9 mouse cellular contexts compared by ENCODE assay signal in the genomic region with DNA sequence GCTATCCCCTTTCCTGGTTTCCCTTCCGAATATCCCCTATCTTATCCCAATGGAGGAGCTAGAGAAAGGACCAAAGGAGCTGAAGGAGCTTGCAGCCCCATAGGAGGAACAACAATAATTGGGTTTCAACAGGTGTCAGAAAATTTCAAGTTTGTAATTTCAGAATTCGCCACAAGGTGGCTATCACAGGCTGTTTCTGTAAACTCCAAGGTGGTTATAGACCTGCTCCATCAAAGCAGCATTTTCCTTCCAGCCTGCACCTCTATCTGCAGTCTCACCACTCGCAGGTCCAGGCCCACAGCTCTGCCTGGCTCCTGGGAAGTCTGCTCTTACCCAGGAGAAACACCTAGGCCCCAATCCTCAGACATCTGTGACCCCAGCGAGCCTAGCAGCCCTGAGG. TPM values are rescaled to one million over a fixed set of nuclear protein-coding genes. Genes with fewer than 3 reads are reported as not detected.
DNase-seq lines count a peak whose midpoint lies in the region; ATAC-seq and TF ChIP-seq lines count a peak whose summit lies in the region.
"Had no signal": no experiment of that assay in that cellular context is flagged by ENCODE, and none has a peak within 500 bp of the region (broad histone marks: within the 10 kb centered on the region; RNA-seq: fewer than 3 reads in every experiment).

No protein-coding gene starts in this region.

- no peaks in the 10 kb centered on the region for H3K27me3 ChIP-seq in kidney, adult 2 months (replicated peaks; ENCODE audit: control insufficient read depth, insufficient read depth, low read length)
- no peaks in the 10 kb centered on the region for H3K27me3 ChIP-seq in neural tube, embryonic 15.5 days (replicated peaks)
- H3K27me3 ChIP-seq: heart, embryonic 15.5 days had no signal

- no peaks in the 10 kb centered on the region for H3K36me3 ChIP-seq in kidney, adult 2 months (ENCODE audit: control insufficient read depth, insufficient read depth, low read length)
- no peaks in the 10 kb centered on the region for H3K36me3 ChIP-seq in neural tube, embryonic 15.5 days
- H3K36me3 ChIP-seq: heart, embryonic 15.5 days had no signal

- H3K27ac ChIP-seq in kidney, adult 2 months (ENCODE audit: insufficient read depth, low read depth, low read length): no peak overlapping the region
- H3K27ac ChIP-seq in neural tube, embryonic 15.5 days (replicated peaks): no peak overlapping the region
- H3K27ac ChIP-seq: heart, embryonic 15.5 days had no signal

- no peaks in the 10 kb centered on the region for H3K9me3 ChIP-seq in neural tube, embryonic 15.5 days (replicated peaks)
- H3K9me3 ChIP-seq: heart, embryonic 15.5 days had no signal

- ATAC-seq in neural tube, embryonic 15.5 days (ENCODE audit: low FRiP score): peak; percentile 35; the same call in 1 of the 2 replicates

- H3K4me1 ChIP-seq in kidney, adult 2 months (ENCODE audit: control insufficient read depth, insufficient read depth, low read length): no peaks in the 10 kb centered on the region
- H3K4me1 ChIP-seq in neural tube, embryonic 15.5 days: no peaks in the 10 kb centered on the region
- H3K4me1 ChIP-seq: heart, embryonic 15.5 days had no signal

- intact Hi-C loops in left cerebral cortex, postnatal 36 days (cut with DNase I): loop anchor here (2.0 to 5.0 kb wide), 2 partner anchors 151 to 245 kb away; a partner anchor contains a TSS

- H3K4me2 ChIP-seq in neural tube, embryonic 15.5 days: no peak overlapping the region
- H3K4me2 ChIP-seq: heart, embryonic 15.5 days had no signal

- TF ChIP-seq CTCF in kidney, adult 2 months (conservative IDR thresholded peaks at IDR 0.05; ENCODE audit: insufficient read depth, insufficient read length, low read depth, low read length): peak; percentile 25; the same call in 1 of the 2 replicates

- WGBS in kidney, adult 2 months: 10% methylated on average over 4 of the region's 4 CpGs
- 18% methylated on average over 4 of the region's 4 CpGs for WGBS in neural tube, embryonic 15.5 days

- no peak overlapping the region for H3K4me3 ChIP-seq in kidney, adult 2 months (ENCODE audit: insufficient read depth, low read depth, low read length)
- no peak overlapping the region for H3K4me3 ChIP-seq in neural tube, embryonic 15.5 days (replicated peaks)
- H3K4me3 ChIP-seq: heart, embryonic 15.5 days had no signal

- no peak for TF ChIP-seq POLR2A in kidney, adult 2 months (IDR thresholded peaks at IDR 0.05; ENCODE audit: low read depth, low read length)

- peak; percentile 34 for DNase-seq in ovary, postnatal 14 days (ENCODE audit: low spot score)
- DNase-seq in ovary, postnatal 36 days (ENCODE audit: low spot score): no peak
- peak; percentile 29 for DNase-seq in WW6 (ENCODE audit: low read depth, low spot score)
- peak; percentile 46 for DNase-seq in embryo, embryonic 11 days
- peak; percentile 74 for DNase-seq in kidney, adult 2 months
- peak; percentile 3 to 21 for DNase-seq in left cerebral cortex, postnatal 36 days (ENCODE audit: low spot score in 2 of 2)
- DNase-seq in ovary, adult 18-20 months (ENCODE audit: low spot score): no peak

- no peak overlapping the region for H3K9ac ChIP-seq in neural tube, embryonic 15.5 days (replicated peaks)
- H3K9ac ChIP-seq: heart, embryonic 15.5 days had no signal

RNA-seq across cellular contexts. Expression of a gene that starts 10.6 kb away (rescaled TPM):
- polyA plus RNA-seq in kidney, adult 2 months (2012; rRNA removed): not detected in 2 replicates
- total RNA-seq in left cerebral cortex, postnatal 36 days (2021): not detected
- not detected in 2 replicates for polyA plus RNA-seq in neural tube, embryonic 15.5 days (2015; fragmentation: Nextera tagmentation; extraction: Ambion mirVana)
- polyA plus RNA-seq: heart, embryonic 15.5 days had no signal

RNA-seq across cellular contexts. Expression of a gene that starts 15.9 kb away (rescaled TPM):
- not detected in 2 replicates for polyA plus RNA-seq in kidney, adult 2 months (2012; rRNA removed)
- total RNA-seq in left cerebral cortex, postnatal 36 days (2021): not detected
- not detected in 2 replicates for polyA plus RNA-seq in neural tube, embryonic 15.5 days (2015; fragmentation: Nextera tagmentation; extraction: Ambion mirVana)
- polyA plus RNA-seq: heart, embryonic 15.5 days had no signal

RNA-seq across cellular contexts. Expression of a gene that starts 39.6 kb away (rescaled TPM):
- not detected in 2 replicates for polyA plus RNA-seq in kidney, adult 2 months (2012; rRNA removed)
- total RNA-seq in left cerebral cortex, postnatal 36 days (2021): not detected
- not detected in 2 replicates for polyA plus RNA-seq in neural tube, embryonic 15.5 days (2015; fragmentation: Nextera tagmentation; extraction: Ambion mirVana)
- polyA plus RNA-seq: heart, embryonic 15.5 days had no signal

RNA-seq across cellular contexts. Expression of a gene that starts 46.2 kb away (rescaled TPM):
- not detected in 2 replicates for polyA plus RNA-seq in kidney, adult 2 months (2012; rRNA removed)
- not detected for total RNA-seq in left cerebral cortex, postnatal 36 days (2021)
- polyA plus RNA-seq in neural tube, embryonic 15.5 days (2015; fragmentation: Nextera tagmentation; extraction: Ambion mirVana): not detected in 2 replicates
- polyA plus RNA-seq: heart, embryonic 15.5 days had no signal

Comparison
In these comparisons a context has a peak if more than half of its experiments do, and no peak if none do; other contexts are left out.
1. DNase-seq: peak in ovary, postnatal 14 days (single experiment), WW6 (single experiment), embryo, embryonic 11 days (single experiment), kidney, adult 2 months (single experiment) and left cerebral cortex, postnatal 36 days (2 of 2); none in ovary, postnatal 36 days (single experiment) and ovary, adult 18-20 months (single experiment).